Mouse (Mus musculus) heart, adult 11 months (tissue): ENCODE measurements around the gene Cyb561d1.

Experiments used
- DNase-seq: peaks from one replicate; pipeline ENCODE4 v3.0.0; 2022

The Cyb561d1 gene

GRCm38 (mm10) chr3:108166486-108167211, 34.4 kb downstream of the Cyb561d1 start:
- DNase-seq: peak; percentile 98

DNA sequence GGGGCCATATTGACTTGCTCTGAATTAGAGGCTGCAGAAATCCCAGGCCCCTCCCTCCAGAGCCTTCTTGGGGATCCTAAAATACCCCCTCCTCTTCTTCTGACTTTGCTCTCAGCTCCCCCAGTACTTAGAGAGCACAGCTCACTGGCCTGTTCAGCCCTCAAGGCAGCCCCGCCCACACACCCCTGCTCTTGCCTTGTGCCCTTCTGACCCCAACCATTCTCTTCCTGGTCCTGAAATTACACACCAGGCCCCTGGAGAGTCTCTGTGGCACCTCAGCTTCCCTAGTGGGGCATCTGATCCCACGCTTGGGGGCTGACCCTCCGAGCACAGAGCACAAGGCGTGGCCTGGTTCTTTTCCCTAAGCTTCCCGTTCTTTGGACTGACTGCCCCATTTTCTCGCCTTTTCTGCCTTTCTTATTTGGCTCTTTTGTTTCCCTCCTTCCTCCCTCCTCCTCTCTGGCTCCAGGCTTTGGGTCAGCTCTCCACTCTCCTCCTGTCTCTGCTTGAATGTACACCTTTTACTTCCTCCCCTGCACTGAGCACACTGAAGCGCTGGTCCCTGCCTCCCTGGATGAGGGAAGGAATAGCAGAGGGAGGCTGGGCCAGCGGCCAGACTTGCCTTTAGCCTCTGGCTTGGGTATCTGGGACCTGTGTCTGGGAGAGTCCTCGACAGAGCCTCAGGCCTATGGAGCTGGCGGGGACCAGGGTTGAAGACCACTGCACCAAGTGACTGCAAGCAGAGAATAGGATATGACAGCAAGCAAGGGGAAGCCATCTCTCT, 35.3 kb downstream of the Cyb561d1 start:
- peak; percentile 94 for DNase-seq

- peak; percentile 96 for DNase-seq
These were observed 36.2 kb downstream of the Cyb561d1 start for GRCm38 (mm10) chr3:108164807-108165206.

- DNase-seq: peak; percentile 74
These were observed 36.9 kb downstream of the Cyb561d1 start for GRCm38 (mm10) chr3:108164091-108164490.

DNA sequence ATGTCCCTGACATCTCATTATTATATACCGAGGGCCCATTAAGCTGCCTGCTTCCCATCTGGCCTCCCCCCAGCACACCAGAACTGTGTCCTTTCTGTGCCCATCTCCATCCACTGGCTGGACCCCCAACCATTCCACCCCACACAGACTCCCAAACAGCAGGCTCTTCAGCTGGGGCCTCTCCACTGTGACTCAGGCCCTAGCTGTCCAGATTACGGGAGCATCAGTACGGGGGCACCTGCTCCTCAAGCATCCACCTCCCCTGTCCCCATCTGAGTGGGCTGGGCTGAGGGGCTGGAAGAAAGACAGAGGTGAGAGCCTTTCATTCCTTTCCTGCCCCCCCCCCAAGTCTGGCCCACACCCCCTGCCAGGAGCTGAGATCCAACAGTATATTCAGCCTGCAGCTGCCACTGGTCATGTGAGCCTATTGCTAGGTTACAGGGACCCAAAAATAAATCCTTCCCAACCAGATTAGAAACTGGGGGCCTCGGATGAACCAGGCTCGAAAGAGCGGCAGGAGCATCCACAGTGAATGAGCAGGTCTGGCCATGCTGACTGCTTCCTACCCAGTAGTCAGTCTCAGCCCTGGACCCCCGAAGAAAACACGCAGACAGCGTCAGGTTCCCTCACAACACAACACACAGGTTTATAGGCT, 42.5 kb downstream of the Cyb561d1 start:
- peak; percentile 91 for DNase-seq

GRCm38 (mm10) chr3:108154656-108155055, 46.4 kb downstream of the Cyb561d1 start, which contains the start of gene Gpr61:
TSS of gene Gpr61 (minus strand) at chr3:108154882.
- peak; percentile 80 for DNase-seq

- peak; percentile 77 for DNase-seq
These were observed 48.7 kb downstream of the Cyb561d1 start for GRCm38 (mm10) chr3:108152290-108152689.

DNA sequence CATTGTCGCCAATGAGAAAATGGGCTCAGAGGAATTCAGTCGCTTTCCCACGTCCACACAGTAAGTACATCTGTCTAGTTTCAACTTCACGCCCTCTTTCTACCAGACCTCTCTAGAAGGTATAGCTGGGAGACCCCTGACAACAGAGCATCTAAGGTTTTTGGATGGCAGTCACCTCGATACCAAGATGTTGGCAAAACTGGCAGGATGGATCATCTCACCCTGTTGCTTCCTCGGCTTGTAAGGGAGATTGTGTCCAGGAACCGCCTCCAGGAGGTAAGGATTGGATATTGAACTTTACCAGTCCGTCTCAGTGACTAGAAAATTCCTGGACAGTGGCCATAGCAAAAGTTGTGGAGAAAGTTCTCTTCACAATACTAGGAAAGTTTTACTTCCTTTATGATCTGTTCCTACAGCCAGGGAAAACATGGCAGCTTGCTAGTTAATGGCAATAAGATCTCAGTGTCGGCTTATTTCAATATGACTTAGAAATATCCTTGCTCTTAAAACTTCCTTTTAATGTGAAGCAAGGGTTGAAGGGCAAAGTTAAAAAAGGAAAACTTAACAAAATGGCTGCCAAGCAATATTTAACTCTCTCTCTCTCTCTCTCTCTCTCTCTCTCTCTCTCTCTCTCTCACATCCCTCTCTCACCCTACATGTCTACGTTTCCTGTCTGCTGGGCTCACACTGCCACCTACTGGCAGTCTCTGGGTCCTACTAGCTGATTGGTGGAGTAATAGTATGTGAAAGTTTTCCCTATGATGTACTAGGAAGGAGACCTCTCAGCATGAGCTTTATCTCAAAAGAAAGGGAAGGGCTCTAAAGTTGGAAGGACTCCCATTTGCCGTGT, 53.4 kb downstream of the Cyb561d1 start:
- peak; percentile 97 for DNase-seq

DNA sequence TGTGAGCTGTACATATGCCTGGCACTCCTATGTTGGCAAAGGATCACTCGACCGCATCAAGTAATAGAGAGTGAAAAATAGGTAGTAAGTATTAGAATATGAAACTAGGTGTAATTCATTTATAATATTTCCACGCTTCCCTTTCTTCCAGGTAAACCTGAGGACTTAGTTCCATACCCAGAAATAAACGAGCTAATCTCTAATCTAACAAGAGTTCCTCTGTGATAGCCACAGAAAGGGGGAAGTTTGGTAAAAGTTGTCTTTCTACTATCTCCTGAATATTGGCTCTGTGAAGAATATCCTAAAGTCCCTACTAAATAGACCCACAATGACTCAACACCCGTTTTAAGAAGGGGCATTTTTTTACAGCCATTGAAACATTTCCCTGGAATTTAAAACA, 54.3 kb downstream of the Cyb561d1 start:
- DNase-seq: no peak
